Mouse (Mus musculus) brain, embryonic 14.5 days (tissue): ENCODE results near the gene Pxt1.

ENCODE experiments used
- CTCF ChIP-seq: fragments of 200-500 bp; IDR thresholded peaks from 2 replicates; pipeline ENCODE4 v1.5.1; 2012; ENCODE audit warnings: inconsistent platforms, mild to moderate bottlenecking, moderate library complexity, borderline replicate concordance; ENCODE audit not compliant: insufficient read depth, insufficient read length; ENCODE audit errors: extremely low read depth
- POLR2A ChIP-seq: fragments of 200-500 bp; IDR thresholded peaks from 2 replicates; pipeline ENCODE4 v1.6.1; 2012; ENCODE audit warnings: mild to moderate bottlenecking, inconsistent platforms, borderline replicate concordance; ENCODE audit not compliant: poor library complexity, insufficient read depth, insufficient read length, severe bottlenecking; ENCODE audit errors: extremely low read depth

- TF ChIP-seq CTCF = no peak
- TF ChIP-seq POLR2A = no peak
Measured at GRCm38 (mm10) chr17:28897817-28898216, 45.8 kb downstream of the Pxt1 start.
